Mouse (Mus musculus) limb, embryonic 15.5 days (tissue): ENCODE measurements around the gene Adam19. TPM values are rescaled to one million over a fixed set of nuclear protein-coding genes. Genes with fewer than 3 reads are reported as not detected.
A peak's percentile ranks its signal among the peaks of the same experiment; 100 is the strongest.

Experiments used
- ATAC-seq: fragments of 200-750 bp; cut with Nextera tagmentation; 2 replicates; pipeline ENCODE4 v1.8.0; 2017; ENCODE audit warnings: low read depth, moderate TSS enrichment; ENCODE audit not compliant: insufficient number of reproducible peaks, low FRiP score, low TSS enrichment
- H3K27ac ChIP-seq: fragments of 300-500 bp; sonication (generic); 2 replicates; pipeline ENCODE4 v1.5.1; 2015; ENCODE audit warnings: moderate library complexity, mild to moderate bottlenecking, inconsistent platforms
- H3K27me3 ChIP-seq: fragments of 300-500 bp; sonication (generic); 2 replicates; pipeline ENCODE4 v1.6.1; 2015; ENCODE audit warnings: inconsistent platforms
- H3K36me3 ChIP-seq: fragments of 300-500 bp; sonication (generic); 2 replicates; pipeline ENCODE4 v1.6.1; 2015; ENCODE audit warnings: inconsistent platforms
- H3K4me1 ChIP-seq: fragments of 300-500 bp; sonication (generic); 2 replicates; pipeline ENCODE4 v1.6.1; 2015; ENCODE audit warnings: inconsistent platforms
- H3K4me2 ChIP-seq: fragments of 300-500 bp; sonication (generic); 2 replicates; pipeline ENCODE4 v1.6.1; 2015; ENCODE audit warnings: mild to moderate bottlenecking, inconsistent platforms
- H3K4me3 ChIP-seq: fragments of 300-500 bp; sonication (generic); 2 replicates; pipeline ENCODE4 v1.5.1; 2015; ENCODE audit warnings: mild to moderate bottlenecking, inconsistent platforms
- H3K9ac ChIP-seq: fragments of 300-500 bp; sonication (generic); 2 replicates; pipeline ENCODE4 v1.6.1; 2015; ENCODE audit warnings: inconsistent platforms
- H3K9me3 ChIP-seq: fragments of 300-500 bp; sonication (generic); 2 replicates; pipeline ENCODE4 v1.6.1; 2016; ENCODE audit warnings: inconsistent platforms
- WGBS: fragments of 180-500 bp; shearing (Covaris S2); methylation state at CpG from one replicate; pipeline ENCODE4 v1.1.7; 2015; 5-methylcytosine and 5-hydroxymethylcytosine counted together
- polyA plus RNA-seq: library from polyadenylated mRNA; unstranded; fragments of >200 nt; fragmentation: Nextera tagmentation; extraction: Ambion mirVana; gene quantifications from 2 replicates; pipeline ENCODE4 v1.2.1, GENCODE M21; 2015

Gene Adam19
- polyA plus RNA-seq, result 12.1 and 12.2 TPM in 2 replicates

- H3K4me2 ChIP-seq, result peak within 1 kb of the TSS; percentile 70
- peak within 1 kb of the TSS; percentile 62 for H3K9ac ChIP-seq
- under 1% methylated on average over 50 of the region's 51 CpGs for WGBS
- H3K9me3 ChIP-seq, result no peaks in the 10 kb centered on the region
- H3K27me3 ChIP-seq, result no peaks in the 10 kb centered on the region
- peaks cover 23% of the 10 kb centered on the region for H3K4me1 ChIP-seq
- peak; percentile 76 for ATAC-seq
- peak within 1 kb of the TSS; percentile 85 for H3K27ac ChIP-seq
- 0 out of 2 replicates have a peak, but pooled peaks cover 6% of the 10 kb centered on the region for H3K36me3 ChIP-seq
- H3K4me3 ChIP-seq, result peak within 1 kb of the TSS; percentile 61
Measured at GRCm38 (mm10) chr11:46055896-46056769, at the start of gene Adam19. Gene Adam19 (plus strand): TSS chr11:46055992.

- WGBS, result 20% methylated on average over 6 of the region's 6 CpGs
Measured at GRCm38 (mm10) chr11:46016061-46016460, 39.7 kb upstream of the Adam19 start.

DNA sequence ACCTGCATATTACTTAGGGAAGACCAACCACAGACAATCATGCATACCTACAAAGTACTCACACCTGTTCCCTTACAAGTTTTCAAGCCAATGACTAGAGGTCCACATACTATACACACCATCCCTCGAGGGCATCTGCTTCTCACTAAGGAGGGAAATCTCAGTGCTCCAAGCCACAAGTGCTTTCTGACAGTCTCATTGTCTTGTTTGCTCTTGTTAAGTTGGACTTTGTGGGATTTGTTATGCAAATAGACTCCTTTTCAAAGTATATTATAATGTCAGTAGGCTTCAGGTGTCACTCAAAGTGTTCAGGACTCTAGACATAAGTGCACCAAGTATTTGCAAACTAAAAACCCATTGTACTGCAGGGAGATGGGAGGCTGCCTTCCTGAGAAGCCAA, 35.5 kb upstream of the Adam19 start:
- Histone ChIP-seq H3K4me2 (no peak overlapping the region), H3K4me1 (no peaks in the 10 kb centered on the region), H3K27ac (no peak overlapping the region), H3K9me3 (no peaks in the 10 kb centered on the region), H3K27me3 (no peaks in the 10 kb centered on the region), H3K36me3 (no peaks in the 10 kb centered on the region), H3K9ac (no peak overlapping the region), H3K4me3 (no peak overlapping the region)
- 71% methylated on average over 1 of the region's 1 CpGs for WGBS
- ATAC-seq, result no peak

More at GRCm38 (mm10) chr11:46016061-46016460, 39.7 kb upstream of the Adam19 start:
- H3K27me3 ChIP-seq, result no peaks in the 10 kb centered on the region
- no peaks in the 10 kb centered on the region for H3K36me3 ChIP-seq
- H3K9me3 ChIP-seq, result no peaks in the 10 kb centered on the region
- no peak overlapping the region for H3K27ac ChIP-seq
- H3K4me3 ChIP-seq, result no peak overlapping the region
- no peak overlapping the region for H3K4me2 ChIP-seq
- no peaks in the 10 kb centered on the region for H3K4me1 ChIP-seq
- no peak overlapping the region for H3K9ac ChIP-seq
- no peak for ATAC-seq

DNA sequence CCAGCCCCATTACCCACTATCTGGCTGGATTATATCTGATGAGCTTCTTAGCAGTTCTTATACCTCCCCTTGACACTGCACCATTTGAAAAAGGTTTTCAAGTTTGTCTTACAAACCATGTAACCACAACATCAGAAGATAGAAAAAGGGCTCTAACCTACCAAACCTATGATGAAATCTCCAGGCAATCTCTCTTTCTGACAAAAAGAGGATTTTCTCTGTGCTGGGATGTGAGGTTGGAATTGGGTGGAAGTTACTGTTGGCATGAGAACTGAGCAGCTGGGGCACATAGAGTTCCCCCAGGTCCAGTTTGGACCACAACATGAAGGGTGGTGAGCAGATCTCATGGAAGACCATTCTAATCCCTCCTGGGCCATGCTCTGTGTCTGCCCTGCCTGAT, 33.9 kb upstream of the Adam19 start:
- ATAC-seq, result no peak
- no peaks in the 10 kb centered on the region for H3K27me3 ChIP-seq
- no peak overlapping the region for H3K4me2 ChIP-seq
- H3K4me3 ChIP-seq, result no peak overlapping the region
- no peak overlapping the region for H3K27ac ChIP-seq
- no peaks in the 10 kb centered on the region for H3K36me3 ChIP-seq
- no peaks in the 10 kb centered on the region for H3K9me3 ChIP-seq
- no peaks in the 10 kb centered on the region for H3K4me1 ChIP-seq
- no peak overlapping the region for H3K9ac ChIP-seq

- no peak for ATAC-seq
- 79% methylated on average over 6 of the region's 6 CpGs for WGBS
- H3K27ac ChIP-seq, result no peak overlapping the region
Measured at GRCm38 (mm10) chr11:46022983-46023382, 32.8 kb upstream of the Adam19 start.

GRCm38 (mm10) chr11:46025962-46026392, 29.8 kb upstream of the Adam19 start:
- no peaks in the 10 kb centered on the region for H3K36me3 ChIP-seq
- ATAC-seq, result peak; percentile 64
- no peak overlapping the region for H3K4me3 ChIP-seq
- 0 out of 2 replicates have a peak overlapping the region, but pooled peaks have one; percentile 2 for H3K27ac ChIP-seq
- H3K4me1 ChIP-seq, result peaks cover 9% of the 10 kb centered on the region; the same call in 1 of the 2 replicates
- WGBS, result 41% methylated on average over 7 of the region's 7 CpGs
- no peak overlapping the region for H3K9ac ChIP-seq
- H3K4me2 ChIP-seq, result no peak overlapping the region
- no peaks in the 10 kb centered on the region for H3K9me3 ChIP-seq
- H3K27me3 ChIP-seq, result no peaks in the 10 kb centered on the region

More at GRCm38 (mm10) chr11:46022983-46023382, 32.8 kb upstream of the Adam19 start:
- no peaks in the 10 kb centered on the region for H3K36me3 ChIP-seq
- H3K4me3 ChIP-seq, result no peak overlapping the region
- H3K4me2 ChIP-seq, result no peak overlapping the region
- H3K27me3 ChIP-seq, result no peaks in the 10 kb centered on the region
- H3K4me1 ChIP-seq, result no peaks in the 10 kb centered on the region
- no peaks in the 10 kb centered on the region for H3K9me3 ChIP-seq
- no peak overlapping the region for H3K9ac ChIP-seq

DNA sequence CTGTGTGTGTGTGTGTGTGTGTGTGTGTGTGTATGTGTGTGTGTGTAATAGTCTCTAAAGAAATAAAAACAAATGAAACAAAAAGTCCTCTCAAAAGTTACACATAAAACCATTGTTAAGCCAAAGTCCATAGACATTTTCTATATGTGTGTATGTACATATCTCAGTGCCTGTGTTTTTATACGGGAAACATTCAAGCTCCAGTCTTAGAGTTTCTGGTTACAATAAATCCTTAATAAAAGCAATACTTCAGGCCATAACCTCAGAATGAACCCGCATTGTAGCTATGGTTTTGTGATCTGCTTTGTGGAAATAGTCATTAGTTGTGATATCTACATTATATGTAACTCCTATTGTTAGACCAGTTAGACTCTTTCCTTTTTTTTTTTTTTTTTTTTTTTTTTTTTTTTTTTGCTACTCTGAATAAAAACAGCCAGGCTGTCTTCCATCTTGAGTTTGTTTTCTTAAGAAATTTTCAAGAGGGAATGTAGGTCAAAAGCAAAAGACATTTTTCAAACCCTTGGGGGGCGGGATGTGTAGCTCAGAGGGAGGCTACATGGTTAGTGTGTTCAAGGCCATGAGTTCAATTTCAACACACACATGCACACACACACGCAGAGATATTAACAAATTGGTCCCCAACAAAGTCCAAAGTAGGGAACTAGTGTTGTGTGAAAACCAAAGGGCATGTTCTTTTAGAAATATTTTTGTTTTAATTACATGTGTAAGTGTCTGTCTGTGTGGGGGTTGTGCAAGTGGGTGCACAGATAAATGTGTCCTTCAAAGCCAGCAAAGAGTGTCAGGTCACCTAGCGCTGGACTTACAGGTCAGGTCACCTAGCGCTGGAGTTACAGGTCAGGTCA, 27.6 kb upstream of the Adam19 start:
- 71% methylated on average over 6 of the region's 6 CpGs for WGBS
- Histone ChIP-seq H3K4me1 (peaks cover 9% of the 10 kb centered on the region; the same call in 1 of the 2 replicates), H3K9me3 (no peaks in the 10 kb centered on the region), H3K9ac (no peak overlapping the region), H3K4me2 (no peak overlapping the region), H3K27me3 (no peaks in the 10 kb centered on the region), H3K36me3 (no peaks in the 10 kb centered on the region), H3K4me3 (no peak overlapping the region), H3K27ac (no peak overlapping the region)
- ATAC-seq, result no peak

DNA sequence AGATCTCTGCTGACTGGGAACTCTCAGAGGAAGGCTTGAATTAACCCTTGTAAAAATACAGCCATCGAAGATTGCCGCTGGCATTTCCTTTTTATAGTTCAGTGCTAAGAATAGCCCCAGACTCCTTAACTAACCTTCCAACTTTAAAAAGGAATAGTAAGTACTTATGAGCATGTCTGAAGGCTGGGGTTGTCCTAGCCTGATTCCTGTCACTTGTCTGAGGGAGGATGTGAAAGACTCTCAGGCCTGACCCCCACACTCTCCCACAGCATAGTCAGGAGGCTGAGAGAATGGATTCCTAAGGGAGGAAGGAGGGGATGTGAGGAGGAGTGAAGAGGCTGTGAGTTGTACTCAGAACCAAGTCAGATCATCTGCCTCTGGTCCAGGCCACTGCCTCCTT, 26.3 kb upstream of the Adam19 start:
- 30% methylated on average over 2 of the region's 2 CpGs for WGBS
- no peak overlapping the region; the same call in 1 of the 2 replicates for H3K27ac ChIP-seq

DNA sequence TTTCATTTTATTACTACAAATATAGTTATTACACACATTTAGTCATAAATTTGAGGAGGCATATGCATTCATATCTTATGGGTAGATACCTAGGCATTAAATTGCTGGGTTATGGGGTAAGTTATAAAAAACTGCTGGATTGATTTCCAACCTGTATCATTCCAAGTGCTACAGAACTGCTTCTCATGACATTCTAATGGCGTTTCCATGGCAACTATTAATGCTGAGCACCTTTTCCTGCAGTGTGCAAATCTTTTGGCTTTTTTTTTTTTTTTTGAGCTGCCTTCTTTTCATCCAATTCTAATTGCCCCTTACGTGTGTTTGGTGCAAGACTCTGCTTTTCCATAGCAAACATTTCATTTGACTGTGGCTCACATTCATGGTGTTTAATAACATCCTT, 25.8 kb upstream of the Adam19 start:
- Histone ChIP-seq H3K4me3 (no peak overlapping the region), H3K9me3 (no peaks in the 10 kb centered on the region), H3K27me3 (no peaks in the 10 kb centered on the region), H3K36me3 (no peaks in the 10 kb centered on the region), H3K9ac (no peak overlapping the region), H3K27ac (no peak overlapping the region; the same call in 1 of the 2 replicates), H3K4me2 (no peak overlapping the region), H3K4me1 (peaks cover 9% of the 10 kb centered on the region; the same call in 1 of the 2 replicates)
- ATAC-seq, result no peak
- 65% methylated on average over 2 of the region's 2 CpGs for WGBS

More for the DNA sequence above, 26.3 kb upstream of the Adam19 start:
- Histone ChIP-seq H3K27me3 (no peaks in the 10 kb centered on the region), H3K9me3 (no peaks in the 10 kb centered on the region), H3K9ac (no peak overlapping the region), H3K4me3 (no peak overlapping the region), H3K4me2 (no peak overlapping the region), H3K4me1 (peaks cover 9% of the 10 kb centered on the region; the same call in 1 of the 2 replicates), H3K36me3 (no peaks in the 10 kb centered on the region)
- no peak for ATAC-seq

GRCm38 (mm10) chr11:46031470-46031869, 24.3 kb upstream of the Adam19 start:
- no peak overlapping the region for H3K9ac ChIP-seq
- H3K36me3 ChIP-seq, result no peaks in the 10 kb centered on the region
- H3K27ac ChIP-seq, result no peak overlapping the region
- H3K4me2 ChIP-seq, result no peak overlapping the region
- WGBS, result 47% methylated on average over 3 of the region's 3 CpGs
- no peak overlapping the region for H3K4me3 ChIP-seq
- H3K9me3 ChIP-seq, result no peaks in the 10 kb centered on the region
- no peaks in the 10 kb centered on the region for H3K27me3 ChIP-seq
- no peak for ATAC-seq
- peaks cover 9% of the 10 kb centered on the region; the same call in 1 of the 2 replicates for H3K4me1 ChIP-seq

DNA sequence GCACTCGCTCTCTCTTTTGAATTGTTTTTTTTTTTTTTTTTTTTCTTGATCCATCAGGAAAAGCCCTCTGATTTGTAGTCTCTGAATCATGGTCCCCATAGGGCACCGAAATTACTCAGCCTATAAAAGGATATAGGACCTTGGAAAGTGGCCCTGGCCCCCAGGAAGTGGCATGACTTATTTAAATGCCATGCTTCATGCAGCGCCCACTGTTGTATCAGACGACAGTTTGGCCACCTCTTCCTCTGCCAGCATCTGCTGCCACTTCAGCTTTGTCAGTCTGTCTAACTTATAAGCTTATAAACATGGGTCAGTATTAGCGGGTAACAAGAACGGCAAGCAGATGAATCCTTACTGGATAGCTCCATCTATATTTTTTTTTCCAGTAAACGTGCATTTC, 22.8 kb upstream of the Adam19 start:
- no peak for ATAC-seq

More for the DNA sequence above, 22.8 kb upstream of the Adam19 start:
- H3K4me2 ChIP-seq, result no peak overlapping the region
- 86% methylated on average over 7 of the region's 7 CpGs for WGBS
- H3K36me3 ChIP-seq, result no peaks in the 10 kb centered on the region
- no peaks in the 10 kb centered on the region for H3K27me3 ChIP-seq
- no peak overlapping the region for H3K9ac ChIP-seq
- H3K9me3 ChIP-seq, result no peaks in the 10 kb centered on the region
- peaks cover 9% of the 10 kb centered on the region; the same call in 1 of the 2 replicates for H3K4me1 ChIP-seq
- H3K4me3 ChIP-seq, result no peak overlapping the region
- no peak overlapping the region for H3K27ac ChIP-seq
